Mouse (Mus musculus) thymus, adult 2 months (tissue): Measurements from ENCODE around the gene Aanat. TPM values are rescaled to one million over a fixed set of nuclear protein-coding genes. Genes with fewer than 3 reads are reported as not detected.
A peak's percentile ranks its signal among the peaks of the same experiment; 100 is the strongest.

Source experiments
- DNase-seq: peaks from one replicate; pipeline ENCODE4 v3.0.0; 2021
- H3K27ac ChIP-seq: fragments of 200-500 bp; 2 replicates; pipeline ENCODE4 v1.5.1; 2012; ENCODE audit warnings: low read length, control low read depth; ENCODE audit not compliant: control insufficient read depth, insufficient read depth
- H3K27me3 ChIP-seq: fragments of 200-500 bp; 2 replicates; pipeline ENCODE4 v1.6.1; 2012; ENCODE audit warnings: mild to moderate bottlenecking, low read length, moderate library complexity, mixed read lengths; ENCODE audit not compliant: control insufficient read depth, insufficient read depth
- H3K36me3 ChIP-seq: fragments of 200-500 bp; 2 replicates; pipeline ENCODE4 v1.6.1; 2012; ENCODE audit warnings: mild to moderate bottlenecking, low read length, moderate library complexity; ENCODE audit not compliant: control insufficient read depth, insufficient read depth
- H3K4me1 ChIP-seq: fragments of 200-500 bp; replicated peaks from 2 replicates; pipeline ENCODE4 v1.6.1; 2012; ENCODE audit warnings: low read length; ENCODE audit not compliant: control insufficient read depth, insufficient read depth
- H3K4me3 ChIP-seq: fragments of 200-500 bp; 2 replicates; pipeline ENCODE4 v1.5.1; 2012; ENCODE audit warnings: mild to moderate bottlenecking, low read length, control low read depth, moderate library complexity; ENCODE audit not compliant: control insufficient read depth, insufficient read depth
- CTCF ChIP-seq: fragments of 200-500 bp; IDR thresholded peaks from 2 replicates; pipeline ENCODE4 v1.5.1; 2012; ENCODE audit warnings: mild to moderate bottlenecking, control low read depth, low read length, moderate library complexity, borderline replicate concordance; ENCODE audit not compliant: control insufficient read depth, poor library complexity, insufficient read depth; ENCODE audit errors: extremely low read depth
- POLR2A ChIP-seq: fragments of 200-500 bp; IDR thresholded peaks from 2 replicates; pipeline ENCODE4 v1.6.1; 2012; ENCODE audit warnings: mild to moderate bottlenecking, low read length, control low read depth, moderate library complexity; ENCODE audit not compliant: control insufficient read depth, poor library complexity, insufficient read depth; ENCODE audit errors: extremely low read depth
- WGBS: fragments of 180-500 bp; shearing (Covaris S2); methylation state at CpG from one replicate; pipeline ENCODE4 v1.1.7; 2018; 5-methylcytosine and 5-hydroxymethylcytosine counted together
- polyA plus RNA-seq: library from polyadenylated mRNA; depleted of rRNA; stranded (reverse); fragments of >200 nt; gene quantifications from 2 replicates; pipeline ENCODE4 v1.2.3, GENCODE M21; 2012

Aanat gene
- polyA plus RNA-seq, 1 experiment, result not detected

GRCm38 (mm10) chr11:116574486-116574885, 11.7 kb upstream of the Aanat start:
- no peaks in the 10 kb centered on the region for H3K36me3 ChIP-seq
- no peak for DNase-seq
- H3K27me3 ChIP-seq, result no peaks in the 10 kb centered on the region
- no peak for TF ChIP-seq POLR2A
- 90% methylated on average over 6 of the region's 6 CpGs for WGBS
- no peak overlapping the region for H3K4me3 ChIP-seq
- H3K27ac ChIP-seq, result no peak overlapping the region
- peaks cover 9% of the 10 kb centered on the region for H3K4me1 ChIP-seq

GRCm38 (mm10) chr11:116574982-116575381, 11.2 kb upstream of the Aanat start:
- TF ChIP-seq CTCF (no peak), POLR2A (no peak)
- no peak overlapping the region for H3K27ac ChIP-seq

DNA sequence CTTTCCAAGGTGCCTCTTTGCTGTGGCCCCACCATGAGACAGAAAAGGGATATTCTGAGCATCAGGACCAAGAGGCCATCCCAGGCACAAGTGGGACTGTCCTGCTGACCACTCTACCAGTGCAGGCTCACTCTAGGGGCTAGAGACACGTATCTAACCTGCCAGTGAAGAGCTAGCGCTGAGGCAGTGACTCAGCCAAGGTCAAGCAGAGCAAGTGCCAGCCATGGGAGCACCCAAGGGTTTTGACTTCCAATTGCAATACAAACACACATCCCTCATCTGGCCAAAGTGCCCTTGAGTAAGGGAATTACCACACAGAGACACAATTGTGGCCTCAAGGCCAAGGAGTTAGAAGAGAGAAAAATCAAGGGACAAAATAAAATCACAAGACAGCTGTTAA, 10.8 kb upstream of the Aanat start:
- no peak overlapping the region for H3K4me3 ChIP-seq
- H3K27me3 ChIP-seq, result no peaks in the 10 kb centered on the region
- no peak for DNase-seq
- H3K36me3 ChIP-seq, result no peaks in the 10 kb centered on the region
- peaks cover 12% of the 10 kb centered on the region for H3K4me1 ChIP-seq
- H3K27ac ChIP-seq, result no peak overlapping the region
- 100% methylated on average over 2 of the region's 2 CpGs for WGBS
- TF ChIP-seq POLR2A (no peak), CTCF (no peak)

More at GRCm38 (mm10) chr11:116574982-116575381, 11.2 kb upstream of the Aanat start:
- Histone ChIP-seq H3K27me3 (no peaks in the 10 kb centered on the region), H3K4me3 (no peak overlapping the region), H3K4me1 (peaks cover 9% of the 10 kb centered on the region), H3K36me3 (no peaks in the 10 kb centered on the region)
- WGBS, result 95% methylated on average over 6 of the region's 6 CpGs
- no peak for DNase-seq

DNA sequence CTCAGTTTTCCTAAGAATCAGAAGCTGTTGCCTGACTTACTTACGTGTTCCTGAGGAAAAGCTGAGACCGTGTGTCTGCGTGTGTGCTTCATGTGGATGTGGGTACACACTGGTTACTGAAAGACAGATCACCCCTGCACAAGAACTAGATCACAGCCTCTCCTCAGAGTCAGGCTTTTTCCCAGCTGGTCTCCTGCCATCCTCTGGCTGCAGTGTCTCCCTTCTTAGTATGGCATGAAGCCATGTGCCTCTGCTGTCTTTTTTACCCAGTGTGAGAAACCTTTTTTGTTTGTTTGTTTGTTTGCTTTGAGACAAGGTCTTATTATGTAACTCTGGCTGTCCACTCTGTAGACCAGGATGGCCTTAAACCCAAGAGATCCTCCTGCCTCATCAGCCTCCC, 7.0 kb upstream of the Aanat start:
- no peak overlapping the region for H3K4me3 ChIP-seq
- TF ChIP-seq CTCF, result no peak
- TF ChIP-seq POLR2A, result no peak
- no peak overlapping the region for H3K27ac ChIP-seq
- H3K27me3 ChIP-seq, result no peaks in the 10 kb centered on the region
- DNase-seq, result no peak
- WGBS, result 96% methylated on average over 3 of the region's 3 CpGs
- H3K4me1 ChIP-seq, result peaks cover 8% of the 10 kb centered on the region
- no peaks in the 10 kb centered on the region for H3K36me3 ChIP-seq

DNA sequence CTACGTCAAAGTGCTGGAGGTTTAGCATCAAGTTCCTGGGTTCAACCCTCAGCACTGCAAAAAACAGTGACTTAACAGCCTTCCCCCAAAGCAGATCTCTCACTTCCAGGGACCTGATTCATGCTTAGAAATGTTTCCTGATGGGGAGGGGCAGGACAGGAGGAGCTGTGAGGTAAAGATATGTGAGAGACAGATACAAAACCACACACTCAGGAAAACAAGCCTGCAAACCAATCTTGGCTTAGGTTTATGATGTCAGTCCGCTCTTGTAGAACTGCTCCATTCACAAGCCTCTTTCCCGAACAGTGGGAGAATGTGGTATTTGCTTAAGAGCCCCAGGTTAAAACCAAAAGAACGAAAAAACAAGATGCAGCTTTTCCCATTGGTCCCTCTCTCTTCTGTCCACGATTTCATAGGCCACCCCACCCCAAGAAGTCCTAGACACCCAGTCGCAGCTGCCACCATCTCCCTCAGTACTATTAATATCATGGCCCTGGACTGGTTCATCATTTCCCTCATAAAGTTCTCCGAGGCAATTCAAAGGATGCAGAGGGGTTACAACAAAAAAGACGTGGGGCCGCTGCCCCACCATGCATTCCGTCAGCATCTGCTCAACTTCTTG, 6.1 kb upstream of the Aanat start:
- no peak overlapping the region for H3K27ac ChIP-seq
- 19% methylated on average over 10 of the region's 10 CpGs for WGBS
- H3K27me3 ChIP-seq, result no peaks in the 10 kb centered on the region
- peaks cover 8% of the 10 kb centered on the region for H3K4me1 ChIP-seq
- no peaks in the 10 kb centered on the region for H3K36me3 ChIP-seq
- DNase-seq, result no peak
- H3K4me3 ChIP-seq, result peak overlapping the region; percentile 58
- no peak for TF ChIP-seq CTCF
- TF ChIP-seq POLR2A, result no peak

DNA sequence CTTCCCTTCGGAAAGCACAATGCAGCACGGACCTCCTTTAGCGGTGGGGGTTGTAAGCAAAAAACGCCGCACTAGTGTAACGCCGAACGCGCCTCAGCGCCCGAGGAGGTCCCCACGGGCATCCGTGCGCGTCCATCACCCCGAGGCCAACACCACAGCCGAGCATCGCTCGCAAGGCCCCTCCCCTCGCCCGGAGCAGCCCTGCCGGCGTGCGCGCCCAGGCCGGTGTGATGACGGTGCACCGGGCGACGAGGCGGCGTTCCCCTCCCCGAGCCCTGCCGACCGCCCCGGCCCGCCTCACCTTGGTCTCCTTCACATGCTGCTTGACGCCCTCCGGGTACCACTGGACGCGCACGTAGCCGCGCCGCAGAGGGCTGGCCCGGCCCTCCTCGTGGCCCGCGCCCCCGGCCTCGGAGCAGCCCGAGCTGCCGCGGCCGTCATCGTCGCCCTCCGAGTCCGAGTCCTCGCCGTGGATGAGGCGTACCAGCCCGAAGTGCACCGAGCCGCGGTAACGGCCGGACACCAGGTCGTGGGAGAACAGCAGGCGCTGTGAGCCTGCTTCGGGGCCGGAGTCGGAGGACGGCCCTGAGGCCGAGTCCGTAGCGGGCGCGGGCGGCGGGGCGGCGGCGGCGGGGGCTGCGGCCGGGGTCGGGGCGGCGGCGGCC, 5.4 kb upstream of the Aanat start:
- peak overlapping the region; percentile 58 for H3K4me3 ChIP-seq
- WGBS, result 2% methylated on average over 91 of the region's 91 CpGs
- DNase-seq, result peak; percentile 51
- peaks cover 8% of the 10 kb centered on the region for H3K4me1 ChIP-seq
- H3K27me3 ChIP-seq, result no peaks in the 10 kb centered on the region
- no peak for TF ChIP-seq CTCF
- TF ChIP-seq POLR2A, result no peak
- no peaks in the 10 kb centered on the region for H3K36me3 ChIP-seq
- no peak overlapping the region for H3K27ac ChIP-seq

DNA sequence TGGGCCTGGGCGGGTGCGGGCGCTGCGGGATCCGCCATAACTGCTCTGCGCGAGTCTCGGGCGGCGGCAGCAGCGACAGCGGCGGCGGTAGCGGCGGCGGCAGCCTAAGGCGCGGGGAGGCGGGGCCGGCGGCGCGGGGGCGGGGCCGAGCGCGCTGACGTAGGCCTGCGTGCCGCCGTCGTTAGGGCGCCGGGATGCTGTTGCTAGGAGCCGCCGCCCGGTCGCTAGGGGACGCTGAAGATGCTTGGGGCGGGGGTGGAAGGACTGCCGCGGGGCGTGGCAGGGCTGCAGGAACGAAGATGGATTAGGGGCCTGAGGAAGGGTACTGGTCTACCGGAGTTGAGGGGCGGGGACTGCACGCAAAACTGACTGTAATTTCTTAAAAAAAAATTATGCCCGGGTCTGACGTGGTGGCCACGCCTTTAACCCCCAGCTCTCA, 4.8 kb upstream of the Aanat start, which contains the start of gene Ube2o:
Ube2o (minus strand) TSS at position 72 of the 439 bp plus-strand sequence.
- Histone ChIP-seq H3K4me3 (peak within 1 kb of the TSS; percentile 58), H3K27ac (no peak within 1 kb of the TSS), H3K4me1 (peaks cover 8% of the 10 kb centered on the region), H3K36me3 (no peaks in the 10 kb centered on the region), H3K27me3 (no peaks in the 10 kb centered on the region)
- DNase-seq, result peak; percentile 88
- no peak for TF ChIP-seq CTCF
- TF ChIP-seq POLR2A, result no peak
- WGBS, result 2% methylated on average over 51 of the region's 51 CpGs
